ENCODE assay signal across 8 mouse cellular contexts in the genomic region with DNA sequence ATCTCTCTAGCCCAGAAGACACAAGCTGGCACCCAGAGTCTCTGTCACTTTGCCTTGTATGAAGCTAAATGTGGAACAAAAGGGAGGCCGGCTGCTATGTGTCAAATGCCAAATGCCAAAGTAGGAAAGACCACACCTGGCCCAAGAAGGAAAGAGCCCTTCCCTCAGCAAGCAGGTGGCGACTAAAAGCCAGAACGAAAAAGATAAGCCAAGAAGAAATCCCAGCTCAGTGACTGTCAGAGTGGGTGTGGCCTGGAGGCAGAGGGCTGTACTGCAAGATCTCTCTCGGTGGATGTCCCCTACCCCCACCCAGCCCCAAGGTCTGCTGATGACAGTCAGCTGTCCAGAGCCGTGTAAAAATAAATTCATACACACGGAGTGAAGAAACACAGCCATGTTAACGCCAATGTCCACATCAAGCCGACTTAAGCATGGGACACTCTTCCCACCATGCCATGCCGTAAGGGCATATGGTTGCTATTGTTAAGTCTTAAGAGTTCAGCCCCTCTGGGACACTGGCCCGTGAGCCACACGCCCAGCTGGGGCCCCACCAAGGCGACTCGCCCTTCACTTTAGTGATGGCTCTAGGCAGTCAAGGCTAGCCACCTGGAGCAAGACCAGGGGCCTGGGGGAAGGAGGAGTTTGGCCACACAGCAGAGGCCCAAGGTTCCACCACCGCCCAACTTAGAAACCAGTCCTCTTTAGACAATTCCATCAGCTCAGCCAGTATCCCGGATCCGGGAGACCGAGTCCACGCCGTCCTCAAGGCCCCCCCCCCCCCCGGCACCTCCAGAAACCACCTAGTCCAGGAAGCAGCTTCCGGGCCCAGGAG. TPM values are rescaled to one million over a fixed set of nuclear protein-coding genes. Genes with fewer than 3 reads are reported as not detected.
DNase-seq lines count a peak whose midpoint lies in the region; ATAC-seq and TF ChIP-seq lines count a peak whose summit lies in the region.

No protein-coding gene starts in this region.

- peaks cover 28% of the 10 kb centered on the region for H3K4me1 ChIP-seq in forebrain, embryonic 11.5 days (replicated peaks; ENCODE audit: control insufficient read depth, insufficient read depth, low read length)
- peaks cover 26% of the 10 kb centered on the region for H3K4me1 ChIP-seq in hindbrain, postnatal 0 days (ENCODE audit: insufficient read depth, low read length)
- H3K4me1 ChIP-seq in stomach, embryonic 15.5 days: peaks cover 80% of the 10 kb centered on the region

- ATAC-seq in forebrain, embryonic 11.5 days (replicated peaks; ENCODE audit: low FRiP score): peak; percentile 43; the same call in 1 of the 2 replicates
- peak; percentile 48 for ATAC-seq in hindbrain, postnatal 0 days
- no peak for ATAC-seq in stomach, embryonic 15.5 days (ENCODE audit: insufficient read depth, low FRiP score, low read depth)

- H3K36me3 ChIP-seq in forebrain, embryonic 11.5 days (ENCODE audit: control insufficient read depth, insufficient read depth, low read length): peaks cover 12% of the 10 kb centered on the region; the same call in 1 of the 2 replicates
- peaks cover 31% of the 10 kb centered on the region for H3K36me3 ChIP-seq in hindbrain, postnatal 0 days (ENCODE audit: insufficient read depth, low read length)
- H3K36me3 ChIP-seq in stomach, embryonic 15.5 days: peaks cover 35% of the 10 kb centered on the region

- peak; percentile 61 for DNase-seq in gastrocnemius, adult 2 months
- DNase-seq in gastrocnemius, adult 18-20 months (ENCODE audit: low spot score): no peak
- DNase-seq in Muller cell, postnatal 12 days (ENCODE audit: inconsistent ontology term): peak; percentile 52
- no peak for DNase-seq in forebrain, embryonic 11.5 days (ENCODE audit: low spot score)
- peak; percentile 64 for DNase-seq in hindbrain, postnatal 0 days (ENCODE audit: low spot score)
- peak; percentile 66 to 72 for DNase-seq in lung, postnatal 4 days
- DNase-seq in cerebellum, postnatal 36 days: no peak

- peak overlapping the region; percentile 90 for H3K4me2 ChIP-seq in forebrain, embryonic 11.5 days (ENCODE audit: low read depth, low read length, severe bottlenecking)
- peak overlapping the region; percentile 90 for H3K4me2 ChIP-seq in hindbrain, postnatal 0 days (ENCODE audit: low read depth, low read length)
- peak overlapping the region; percentile 89 for H3K4me2 ChIP-seq in stomach, embryonic 15.5 days

- H3K9me3 ChIP-seq in forebrain, embryonic 11.5 days (ENCODE audit: control insufficient read depth, low read length): no peaks in the 10 kb centered on the region
- H3K9me3 ChIP-seq in hindbrain, postnatal 0 days (ENCODE audit: low read length): no peaks in the 10 kb centered on the region
- no peaks in the 10 kb centered on the region for H3K9me3 ChIP-seq in stomach, embryonic 15.5 days

- TF ChIP-seq CTCF in gastrocnemius, adult 2 months (IDR thresholded peaks at IDR 0.05): 0 out of 2 replicates have a peak, but pooled peaks have one; percentile 18
- TF ChIP-seq CTCF in hindbrain, postnatal 0 days (IDR thresholded peaks at IDR 0.05; ENCODE audit: low read depth): peak; percentile 47

- peak overlapping the region; percentile 95 for H3K4me3 ChIP-seq in gastrocnemius, adult 2 months
- peak overlapping the region; percentile 98 for H3K4me3 ChIP-seq in forebrain, embryonic 11.5 days (ENCODE audit: low read depth, low read length)
- H3K4me3 ChIP-seq in hindbrain, postnatal 0 days (ENCODE audit: low read length): peak overlapping the region; percentile 92
- H3K4me3 ChIP-seq in stomach, embryonic 15.5 days (replicated peaks): peak overlapping the region; percentile 83

- intact Hi-C loops in gastrocnemius, adult 2 months (cut with DNase I): no loop called here

- 9% methylated on average over 21 of the region's 21 CpGs for WGBS in forebrain, embryonic 11.5 days
- 1% methylated on average over 21 of the region's 21 CpGs for WGBS in hindbrain, postnatal 0 days
- 1% methylated on average over 19 of the region's 21 CpGs for WGBS in stomach, embryonic 15.5 days

- H3K9ac ChIP-seq in forebrain, embryonic 11.5 days (ENCODE audit: low read length): peak overlapping the region; percentile 93
- peak overlapping the region; percentile 98 for H3K9ac ChIP-seq in hindbrain, postnatal 0 days (replicated peaks; ENCODE audit: low read length)
- H3K9ac ChIP-seq in stomach, embryonic 15.5 days: peak overlapping the region; percentile 90

- peak overlapping the region; percentile 92 for H3K27ac ChIP-seq in gastrocnemius, adult 2 months
- peak overlapping the region; percentile 82 for H3K27ac ChIP-seq in forebrain, embryonic 11.5 days (ENCODE audit: low read depth, low read length)
- peak overlapping the region; percentile 95 for H3K27ac ChIP-seq in hindbrain, postnatal 0 days
- peak overlapping the region; percentile 99 for H3K27ac ChIP-seq in stomach, embryonic 15.5 days

- H3K27me3 ChIP-seq in forebrain, embryonic 11.5 days (ENCODE audit: control insufficient read depth, insufficient read depth, low read length): peaks cover 5% of the 10 kb centered on the region
- H3K27me3 ChIP-seq in hindbrain, postnatal 0 days (ENCODE audit: insufficient read depth, low read length): 0 out of 2 replicates have a peak, but pooled peaks cover 1% of the 10 kb centered on the region
- H3K27me3 ChIP-seq in stomach, embryonic 15.5 days (replicated peaks): no peaks in the 10 kb centered on the region

RNA-seq across cellular contexts. Expression of a gene that starts 1.7 kb away (rescaled TPM):
- 10 to 100 TPM; 50.9 to 59.3 TPM for total RNA-seq in gastrocnemius, adult 2 months (2021)
- 10 to 100 TPM; 44.7 to 49.5 TPM for total RNA-seq in gastrocnemius, adult 18-20 months (2021)
- polyA plus RNA-seq in forebrain, embryonic 11.5 days (2014; fragmentation: Nextera tagmentation; extraction: Ambion mirVana): 99.4 and 123 TPM in 2 replicates
- total RNA-seq in hindbrain, postnatal 0 days (2014; rRNA removed): 179 and 197 TPM in 2 replicates
- 90.8 and 97.4 TPM in 2 replicates for polyA plus RNA-seq in hindbrain, postnatal 0 days (2015; fragmentation: Nextera tagmentation; extraction: Ambion mirVana)
- 161 and 170 TPM in 2 replicates for polyA plus RNA-seq in stomach, embryonic 15.5 days (2015; fragmentation: Nextera tagmentation; extraction: Ambion mirVana)

RNA-seq across cellular contexts. Expression of a gene that starts 5.7 kb away (rescaled TPM):
- under 1 TPM; 0.64 to 0.81 TPM for total RNA-seq in gastrocnemius, adult 2 months (2021)
- total RNA-seq in gastrocnemius, adult 18-20 months (2021): under 1 TPM; 0.59 to 0.90 TPM
- polyA plus RNA-seq in forebrain, embryonic 11.5 days (2014; fragmentation: Nextera tagmentation; extraction: Ambion mirVana): 4.4 and 5.3 TPM in 2 replicates
- 3.3 and 12.1 TPM in 2 replicates for total RNA-seq in hindbrain, postnatal 0 days (2014; rRNA removed)
- polyA plus RNA-seq in hindbrain, postnatal 0 days (2015; fragmentation: Nextera tagmentation; extraction: Ambion mirVana): 2.2 and 3.7 TPM in 2 replicates
- 9.3 and 10.8 TPM in 2 replicates for polyA plus RNA-seq in stomach, embryonic 15.5 days (2015; fragmentation: Nextera tagmentation; extraction: Ambion mirVana)

RNA-seq across cellular contexts. Expression of a gene that starts 28.5 kb away (rescaled TPM):
- 10 to 100 TPM; 18.6 to 25.3 TPM for total RNA-seq in gastrocnemius, adult 2 months (2021)
- 10 to 100 TPM; 21.6 to 22.7 TPM for total RNA-seq in gastrocnemius, adult 18-20 months (2021)
- 227 and 257 TPM in 2 replicates for polyA plus RNA-seq in forebrain, embryonic 11.5 days (2014; fragmentation: Nextera tagmentation; extraction: Ambion mirVana)
- 24.1 and 34.8 TPM in 2 replicates for total RNA-seq in hindbrain, postnatal 0 days (2014; rRNA removed)
- 59.3 and 62.2 TPM in 2 replicates for polyA plus RNA-seq in hindbrain, postnatal 0 days (2015; fragmentation: Nextera tagmentation; extraction: Ambion mirVana)
- polyA plus RNA-seq in stomach, embryonic 15.5 days (2015; fragmentation: Nextera tagmentation; extraction: Ambion mirVana): 198 and 214 TPM in 2 replicates

RNA-seq across cellular contexts. Expression of a gene that starts 47.3 kb away (rescaled TPM):
- 10 to 100 TPM in 1 of 2 experiments, 1 to 10 TPM in 1; 9.8 to 13.6 TPM for total RNA-seq in gastrocnemius, adult 2 months (2021)
- 10 to 100 TPM in 1 of 2 experiments, 1 to 10 TPM in 1; 9.0 to 12.8 TPM for total RNA-seq in gastrocnemius, adult 18-20 months (2021)
- 12.6 and 15.2 TPM in 2 replicates for polyA plus RNA-seq in forebrain, embryonic 11.5 days (2014; fragmentation: Nextera tagmentation; extraction: Ambion mirVana)
- 118 and 123 TPM in 2 replicates for total RNA-seq in hindbrain, postnatal 0 days (2014; rRNA removed)
- 34.0 and 39.0 TPM in 2 replicates for polyA plus RNA-seq in hindbrain, postnatal 0 days (2015; fragmentation: Nextera tagmentation; extraction: Ambion mirVana)
- 24.3 and 24.6 TPM in 2 replicates for polyA plus RNA-seq in stomach, embryonic 15.5 days (2015; fragmentation: Nextera tagmentation; extraction: Ambion mirVana)

RNA-seq across cellular contexts. Expression of a gene that starts 53.1 kb away (rescaled TPM):
- total RNA-seq in gastrocnemius, adult 2 months (2021): 1,000 to 10,000 TPM; 1,028 to 1,061 TPM
- 1,000 to 10,000 TPM in 1 of 2 experiments, 100 to 1,000 TPM in 1; 975 to 1,075 TPM for total RNA-seq in gastrocnemius, adult 18-20 months (2021)
- 1.9 and 2.1 TPM in 2 replicates for polyA plus RNA-seq in forebrain, embryonic 11.5 days (2014; fragmentation: Nextera tagmentation; extraction: Ambion mirVana)
- total RNA-seq in hindbrain, postnatal 0 days (2014; rRNA removed): 2.6 and 7.5 TPM in 2 replicates
- polyA plus RNA-seq in hindbrain, postnatal 0 days (2015; fragmentation: Nextera tagmentation; extraction: Ambion mirVana): 8.4 and 9.2 TPM in 2 replicates
- polyA plus RNA-seq in stomach, embryonic 15.5 days (2015; fragmentation: Nextera tagmentation; extraction: Ambion mirVana): 4.3 and 4.4 TPM in 2 replicates

Comparison
In these comparisons a context has a peak if more than half of its experiments do, and no peak if none do; other contexts are left out.
1. DNase-seq: peak in gastrocnemius, adult 2 months (single experiment), Muller cell, postnatal 12 days (single experiment), hindbrain, postnatal 0 days (single experiment) and lung, postnatal 4 days (2 of 2); none in gastrocnemius, adult 18-20 months (single experiment), forebrain, embryonic 11.5 days (single experiment) and cerebellum, postnatal 36 days (0 of 2).
2. Peak in every context shown above with its lines, with median percentiles within 50 percentile points of each other: H3K27ac ChIP-seq, H3K4me3 ChIP-seq, H3K4me2 ChIP-seq and H3K9ac ChIP-seq.